Mouse (Mus musculus): Measurements from ENCODE around the gene Slc25a14. TPM values are rescaled to one million over a fixed set of nuclear protein-coding genes. Genes with fewer than 3 reads are reported as not detected.

Slc25a14 gene
- 16.5 TPM for polyA plus RNA-seq (2014; fragmentation: Illumina TruSeq; extraction: RNeasy Lipid Tissue Mini Kit (QIAGEN cat#74804); ENCODE audit: low read depth, low replicate concordance)

GRCm38 (mm10) chrX:48623379-48624053, at the start of gene Slc25a14:
Slc25a14 (plus strand) TSS chrX:48623413.

GRCm38 (mm10) chrX:48594099-48594760, 29.0 kb upstream of the Slc25a14 start, which contains the start of gene Zfp280c:
Zfp280c (minus strand) TSS chrX:48594504.

GRCm38 (mm10) chrX:48674171-48674570, 51.0 kb downstream of the Slc25a14 start, which contains the start of gene Gpr119:
Gpr119 (minus strand) TSS chrX:48674478.

DNA sequence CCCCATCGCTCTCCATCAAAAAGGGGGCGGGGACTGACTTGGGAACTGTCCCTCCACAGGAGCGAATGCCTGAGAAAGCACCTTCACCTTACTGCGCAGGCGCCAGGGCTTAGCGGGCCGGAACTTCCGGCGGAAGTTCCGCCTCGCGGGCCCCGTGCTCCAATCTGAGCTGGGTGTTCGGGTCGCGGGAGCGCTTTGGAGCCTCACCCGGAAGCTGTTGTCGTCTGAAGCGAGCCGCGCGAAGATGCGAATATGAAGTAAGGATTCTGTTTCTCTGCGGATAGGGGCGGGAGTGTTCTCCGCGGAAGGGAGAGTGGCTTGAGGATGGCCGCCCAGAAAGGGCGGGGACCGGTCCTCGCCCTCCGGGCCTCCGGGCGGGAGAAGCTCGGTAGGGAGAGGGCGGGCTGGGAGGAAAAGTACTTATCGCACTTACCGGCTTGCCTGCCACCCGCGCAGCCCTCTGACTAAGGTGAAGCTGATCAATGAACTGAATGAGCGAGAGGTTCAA, 71.7 kb downstream of the Slc25a14 start, which contains the start of gene Rbmx2:
TSS of gene Rbmx2 (plus strand) at position 141 of the 508 bp plus-strand sequence.

Other genes starting within 250 kb of the Slc25a14 start
- 32.9 TPM for gene Elf4, start 160.3 kb upstream of the Slc25a14 start, polyA plus RNA-seq (2014; fragmentation: Illumina TruSeq; extraction: RNeasy Lipid Tissue Mini Kit (QIAGEN cat#74804); ENCODE audit: low read depth, low replicate concordance)
- gene Aifm1, start 109.8 kb upstream of the Slc25a14 start, polyA plus RNA-seq (2014; fragmentation: Illumina TruSeq; extraction: RNeasy Lipid Tissue Mini Kit (QIAGEN cat#74804); ENCODE audit: low read depth, low replicate concordance) = 74.9 TPM
- gene Rab33a, start 104.1 kb upstream of the Slc25a14 start, polyA plus RNA-seq (2014; fragmentation: Illumina TruSeq; extraction: RNeasy Lipid Tissue Mini Kit (QIAGEN cat#74804); ENCODE audit: low read depth, low replicate concordance) = 0.91 TPM
- 33.6 TPM for gene Zfp280c, start 28.9 kb upstream of the Slc25a14 start, polyA plus RNA-seq (2014; fragmentation: Illumina TruSeq; extraction: RNeasy Lipid Tissue Mini Kit (QIAGEN cat#74804); ENCODE audit: low read depth, low replicate concordance)
- gene Gpr119, start 51.1 kb downstream of the Slc25a14 start, polyA plus RNA-seq (2014; fragmentation: Illumina TruSeq; extraction: RNeasy Lipid Tissue Mini Kit (QIAGEN cat#74804); ENCODE audit: low read depth, low replicate concordance) = 2.3 TPM
- gene Rbmx2, start 71.6 kb downstream of the Slc25a14 start, polyA plus RNA-seq (2014; fragmentation: Illumina TruSeq; extraction: RNeasy Lipid Tissue Mini Kit (QIAGEN cat#74804); ENCODE audit: low read depth, low replicate concordance) = 6.1 TPM